Mouse (Mus musculus) T-helper 17 cell (primary cell): ENCODE measurements around the gene Ankra2.

Source experiments
- in situ Hi-C, 2 experiments: fragments of 300-600 bp; cut with MboI, MseI; formaldehyde crosslinking; loops; 1 replicate in 1 of 2; 2 replicates in 1 of 2; pipeline ENCODE4 v1.15.1; 2025; ENCODE audit warnings: high pct_unique_total_duplicates in 2 of 2

The Ankra2 gene

GRCm38 (mm10) chr13:98262636-98263457 is at the start of gene Ankra2, which contains the start of gene Utp15:
Ankra2 (plus strand) TSS chr13:98263074.
Utp15 (minus strand) TSS chr13:98263041.
- in situ Hi-C loops, result loop anchor here (5.0 to 25.0 kb wide), 5 partner anchors 49 to 1774 kb away; partner anchors contain the start of gene Hmgcr (in 1 of the 2)

- in situ Hi-C loops, result no loop called here
Measured at GRCm38 (mm10) chr13:98222848-98223247, 40.0 kb upstream of the Ankra2 start.

- in situ Hi-C loops, result no loop called here
Measured at GRCm38 (mm10) chr13:98226225-98226624, 36.6 kb upstream of the Ankra2 start.

- in situ Hi-C loops, result loop anchor here (5.0 kb wide), 2 partner anchors 188 to 193 kb away; no protein-coding TSS in a partner anchor
Measured at GRCm38 (mm10) chr13:98230511-98230910, 32.4 kb upstream of the Ankra2 start.

- in situ Hi-C loops, result no loop called here
Measured at GRCm38 (mm10) chr13:98235451-98235850, 27.4 kb upstream of the Ankra2 start.

- in situ Hi-C loops, result no loop called here
Measured at GRCm38 (mm10) chr13:98239978-98240641, 22.8 kb upstream of the Ankra2 start.

GRCm38 (mm10) chr13:98241531-98242282 is 21.2 kb upstream of the Ankra2 start:
- in situ Hi-C loops, result no loop called here

GRCm38 (mm10) chr13:98244571-98245350 is 18.1 kb upstream of the Ankra2 start:
- in situ Hi-C loops, result no loop called here

GRCm38 (mm10) chr13:98245386-98245785 is 17.5 kb upstream of the Ankra2 start:
- in situ Hi-C loops, result no loop called here

GRCm38 (mm10) chr13:98249594-98249993 is 13.3 kb upstream of the Ankra2 start:
- in situ Hi-C loops, result no loop called here

GRCm38 (mm10) chr13:98254921-98255320 is 8.0 kb upstream of the Ankra2 start:
- in situ Hi-C loops, result loop anchor here in 1 of 2 experiments (25.0 kb wide), 3 partner anchors 1093 to 1782 kb away; partner anchors contain the start of gene Hmgcr

GRCm38 (mm10) chr13:98263458-98263987 is 649 bp downstream of the Ankra2 start:
- in situ Hi-C loops, result loop anchor here (5.0 to 25.0 kb wide), 5 partner anchors 49 to 1774 kb away; partner anchors contain the start of gene Hmgcr (in 1 of the 2)

- in situ Hi-C loops, result loop anchor here (5.0 to 25.0 kb wide), 5 partner anchors 48 to 1773 kb away; partner anchors contain the start of gene Hmgcr (in 1 of the 2)
Measured at GRCm38 (mm10) chr13:98264111-98264510, 1.2 kb downstream of the Ankra2 start.

- in situ Hi-C loops, result loop anchor here in 1 of 2 experiments (25.0 kb wide), 3 partner anchors 1112 to 1763 kb away; partner anchors contain the start of gene Hmgcr
Measured at GRCm38 (mm10) chr13:98274023-98274422, 11.1 kb downstream of the Ankra2 start.

- in situ Hi-C loops, result no loop called here
Measured at GRCm38 (mm10) chr13:98275646-98276045, 12.8 kb downstream of the Ankra2 start.

GRCm38 (mm10) chr13:98276253-98276652 is 13.4 kb downstream of the Ankra2 start:
- in situ Hi-C loops, result no loop called here

- in situ Hi-C loops, result no loop called here
Measured at GRCm38 (mm10) chr13:98277501-98277900, 14.6 kb downstream of the Ankra2 start.

GRCm38 (mm10) chr13:98279686-98280085 is 16.8 kb downstream of the Ankra2 start, which contains the start of gene Gm21976:
Gm21976 (plus strand) TSS chr13:98279887.
- in situ Hi-C loops, result no loop called here

GRCm38 (mm10) chr13:98280990-98281650 is 18.2 kb downstream of the Ankra2 start:
- in situ Hi-C loops, result no loop called here

GRCm38 (mm10) chr13:98290719-98291118 is 27.8 kb downstream of the Ankra2 start:
- in situ Hi-C loops, result no loop called here
